Mouse (Mus musculus): ENCODE results near the gene Dkk2.

DNA sequence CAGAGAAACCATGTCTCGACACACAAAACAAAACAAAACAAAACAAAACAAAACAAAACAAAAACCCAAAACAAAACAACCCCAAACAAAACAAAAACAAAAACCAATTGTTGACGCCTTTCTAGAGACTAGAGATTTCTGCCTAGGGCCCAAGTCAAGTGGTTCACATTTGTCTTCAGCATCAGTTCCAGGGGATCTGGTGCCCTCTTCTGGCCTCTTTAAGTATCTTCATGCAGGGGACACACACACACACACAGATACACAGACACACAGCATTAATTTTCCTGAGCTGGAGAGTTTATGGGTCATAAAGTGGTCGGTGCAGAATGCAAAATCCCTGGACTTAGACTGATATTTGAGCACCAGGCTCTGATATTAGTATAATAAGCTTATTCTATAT, 7.9 kb downstream of the Dkk2 start:
- TF ChIP-seq POLR2A (IDR thresholded peaks at IDR 0.05; ENCODE audit: borderline replicate concordance, insufficient read depth, low read length), result no peak
- TF ChIP-seq CTCF (IDR thresholded peaks at IDR 0.05; ENCODE audit: borderline replicate concordance, insufficient read depth, low read depth, low read length), result no peak

Data from cerebellum, adult 2 months (tissue).